Mouse (Mus musculus) hindbrain, postnatal 0 days (tissue): ENCODE results near the gene Mymk. TPM values are rescaled to one million over a fixed set of nuclear protein-coding genes. Genes with fewer than 3 reads are reported as not detected.

Experiments
- ATAC-seq: fragments of 200-750 bp; cut with Nextera tagmentation; 2 replicates; pipeline ENCODE4 v1.8.0; 2017; ENCODE audit warnings: mild to moderate bottlenecking, moderate TSS enrichment, moderate library complexity
- DNase-seq: peaks from one replicate; pipeline ENCODE4 v3.0.0-alpha.2; 2015; ENCODE audit warnings: low spot score
- H3K27ac ChIP-seq: fragments of 300-500 bp; sonication (generic); 2 replicates; pipeline ENCODE4 v1.5.1; 2014; ENCODE audit warnings: mild to moderate bottlenecking
- H3K27me3 ChIP-seq: fragments of 300-500 bp; sonication (generic); 2 replicates; pipeline ENCODE4 v1.6.1; 2014; ENCODE audit warnings: low read length, mixed read lengths; ENCODE audit not compliant: insufficient read depth
- H3K36me3 ChIP-seq: fragments of 300-500 bp; sonication (generic); 2 replicates; pipeline ENCODE4 v1.6.1; 2014; ENCODE audit warnings: low read length, mixed read lengths; ENCODE audit not compliant: insufficient read depth
- H3K4me1 ChIP-seq: fragments of 300-500 bp; sonication (generic); 2 replicates; pipeline ENCODE4 v1.6.1; 2014; ENCODE audit warnings: antibody characterized with exemption, low read length, mixed read lengths; ENCODE audit not compliant: insufficient read depth
- H3K4me2 ChIP-seq: fragments of 300-500 bp; sonication (generic); 2 replicates; pipeline ENCODE4 v1.6.1; 2014; ENCODE audit warnings: low read depth, mild to moderate bottlenecking, low read length, moderate library complexity, mixed read lengths
- H3K4me3 ChIP-seq: fragments of 300-500 bp; sonication (generic); 2 replicates; pipeline ENCODE4 v1.5.1; 2014; ENCODE audit warnings: low read length
- H3K9ac ChIP-seq: fragments of 300-500 bp; sonication (generic); replicated peaks from 2 replicates; pipeline ENCODE4 v1.6.1; 2014; ENCODE audit warnings: mild to moderate bottlenecking, low read length, moderate library complexity, mixed read lengths
- H3K9me3 ChIP-seq: fragments of 300-500 bp; sonication (generic); 2 replicates; pipeline ENCODE4 v1.6.1; 2016; ENCODE audit warnings: low read length, mixed read lengths
- CTCF ChIP-seq: IDR thresholded peaks from 2 replicates; pipeline ENCODE4 v1.5.1; 2016; ENCODE audit warnings: antibody characterized with exemption, control low read depth, low read depth
- WGBS: fragments of 180-500 bp; shearing (Covaris S2); extraction: QIAGEN DNeasy Blood & Tissue Kit; methylation state at CpG from one replicate; pipeline ENCODE4 v1.1.7; 2014; 5-methylcytosine and 5-hydroxymethylcytosine counted together
- polyA plus RNA-seq: library from polyadenylated mRNA; unstranded; fragments of >200 nt; fragmentation: Nextera tagmentation; extraction: Ambion mirVana; gene quantifications from 2 replicates; pipeline ENCODE4 v1.2.1, GENCODE M21; 2015
- total RNA-seq: library from RNA; depleted of rRNA; stranded (reverse); fragments of >200 nt; gene quantifications from 2 replicates; pipeline ENCODE4 v1.2.3, GENCODE M21; 2014

Mymk gene
- total and polyA plus RNA-seq, 2 experiments from 2014 or later: 0.30 TPM; not detected in 1

- Histone ChIP-seq H3K9me3 (no peaks in the 10 kb centered on the region), H3K36me3 (no peaks in the 10 kb centered on the region), H3K9ac (no peak overlapping the region), H3K27ac (no peak overlapping the region), H3K4me3 (no peak overlapping the region), H3K27me3 (no peaks in the 10 kb centered on the region), H3K4me1 (0 out of 2 replicates have a peak, but pooled peaks cover 6% of the 10 kb centered on the region), H3K4me2 (no peak overlapping the region)
- DNase-seq (no peak), ATAC-seq (no peak)
- WGBS: 68% methylated on average over 1 of the region's 1 CpGs
- TF ChIP-seq CTCF: no peak
Observed at GRCm38 (mm10) chr2:27089238-27089637, 17.3 kb upstream of the Mymk start.

GRCm38 (mm10) chr2:27088700-27089099 is 16.7 kb upstream of the Mymk start:
- Histone ChIP-seq H3K9ac (no peak overlapping the region), H3K4me3 (no peak overlapping the region), H3K27ac (peak overlapping the region; percentile 60; the same call in 1 of the 2 replicates), H3K9me3 (no peaks in the 10 kb centered on the region), H3K4me2 (no peak overlapping the region), H3K27me3 (no peaks in the 10 kb centered on the region), H3K36me3 (no peaks in the 10 kb centered on the region), H3K4me1 (0 out of 2 replicates have a peak, but pooled peaks cover 6% of the 10 kb centered on the region)
- ATAC-seq (no peak), DNase-seq (no peak)
- WGBS: 67% methylated on average over 5 of the region's 5 CpGs
- TF ChIP-seq CTCF: no peak

- no peak for TF ChIP-seq CTCF
- Histone ChIP-seq H3K4me1 (0 out of 2 replicates have a peak, but pooled peaks cover 6% of the 10 kb centered on the region), H3K27me3 (no peaks in the 10 kb centered on the region), H3K27ac (peak overlapping the region; percentile 60), H3K9ac (no peak overlapping the region), H3K4me2 (no peak overlapping the region), H3K36me3 (no peaks in the 10 kb centered on the region), H3K9me3 (no peaks in the 10 kb centered on the region), H3K4me3 (no peak overlapping the region)
- ATAC-seq (peak; percentile 58; the same call in 1 of the 2 replicates), DNase-seq (peak; percentile 67)
- WGBS: 41% methylated on average over 18 of the region's 18 CpGs
Observed at GRCm38 (mm10) chr2:27088071-27088644, 16.2 kb upstream of the Mymk start.

- H3K4me2 ChIP-seq: no peak overlapping the region
- no peak overlapping the region for H3K4me3 ChIP-seq
- no peaks in the 10 kb centered on the region for H3K27me3 ChIP-seq
- H3K27ac ChIP-seq: no peak overlapping the region
- ATAC-seq: no peak
- H3K36me3 ChIP-seq: no peaks in the 10 kb centered on the region
- TF ChIP-seq CTCF: no peak
- no peak overlapping the region for H3K9ac ChIP-seq
- WGBS: 84% methylated on average over 5 of the region's 5 CpGs
- 0 out of 2 replicates have a peak, but pooled peaks cover 6% of the 10 kb centered on the region for H3K4me1 ChIP-seq
- no peak for DNase-seq
- H3K9me3 ChIP-seq: no peaks in the 10 kb centered on the region
Observed at GRCm38 (mm10) chr2:27087581-27087980, 15.6 kb upstream of the Mymk start.

- no peaks in the 10 kb centered on the region for H3K9me3 ChIP-seq
- peak; percentile 43 for TF ChIP-seq CTCF
- ATAC-seq: no peak
- H3K9ac ChIP-seq: no peak overlapping the region
- H3K4me1 ChIP-seq: 0 out of 2 replicates have a peak, but pooled peaks cover 6% of the 10 kb centered on the region
- no peaks in the 10 kb centered on the region for H3K36me3 ChIP-seq
- H3K4me2 ChIP-seq: no peak overlapping the region
- DNase-seq: peak; percentile 28
- no peak overlapping the region for H3K27ac ChIP-seq
- no peaks in the 10 kb centered on the region for H3K27me3 ChIP-seq
- H3K4me3 ChIP-seq: no peak overlapping the region
- WGBS: 80% methylated on average over 4 of the region's 4 CpGs
Observed at GRCm38 (mm10) chr2:27086483-27087010, 14.6 kb upstream of the Mymk start.

GRCm38 (mm10) chr2:27085801-27086200 is 13.8 kb upstream of the Mymk start:
- ATAC-seq (no peak), DNase-seq (peak; percentile 53)
- WGBS: 38% methylated on average over 2 of the region's 2 CpGs
- TF ChIP-seq CTCF: no peak
- no peak overlapping the region for H3K4me3 ChIP-seq
- H3K4me2 ChIP-seq: no peak overlapping the region
- no peak overlapping the region for H3K27ac ChIP-seq
- no peak overlapping the region for H3K9ac ChIP-seq
- H3K4me1 ChIP-seq: 0 out of 2 replicates have a peak, but pooled peaks cover 6% of the 10 kb centered on the region
- H3K9me3 ChIP-seq: no peaks in the 10 kb centered on the region
- H3K27me3 ChIP-seq: no peaks in the 10 kb centered on the region
- no peaks in the 10 kb centered on the region for H3K36me3 ChIP-seq

GRCm38 (mm10) chr2:27084963-27085362 is 13.0 kb upstream of the Mymk start:
- no peak overlapping the region for H3K9ac ChIP-seq
- H3K27me3 ChIP-seq: no peaks in the 10 kb centered on the region
- DNase-seq: no peak
- no peak for TF ChIP-seq CTCF
- no peak overlapping the region for H3K4me3 ChIP-seq
- no peaks in the 10 kb centered on the region for H3K9me3 ChIP-seq
- H3K4me2 ChIP-seq: no peak overlapping the region
- H3K4me1 ChIP-seq: peaks cover 9% of the 10 kb centered on the region; the same call in 1 of the 2 replicates
- ATAC-seq: no peak
- no peak overlapping the region for H3K27ac ChIP-seq
- 54% methylated on average over 8 of the region's 8 CpGs for WGBS
- H3K36me3 ChIP-seq: no peaks in the 10 kb centered on the region
